Mouse (Mus musculus) neural tube, postnatal 0 days (tissue): ENCODE data around the gene Maats1. TPM values are rescaled to one million over a fixed set of nuclear protein-coding genes. Genes with fewer than 3 reads are reported as not detected.

Experiments used
- polyA plus RNA-seq: library from polyadenylated mRNA; unstranded; fragments of >200 nt; fragmentation: Nextera tagmentation; extraction: Ambion mirVana; gene quantifications from 2 replicates; pipeline ENCODE4 v1.2.1, GENCODE M21; 2015

Maats1 gene
- 0.86 and 0.92 TPM in 2 replicates for polyA plus RNA-seq

DNA sequence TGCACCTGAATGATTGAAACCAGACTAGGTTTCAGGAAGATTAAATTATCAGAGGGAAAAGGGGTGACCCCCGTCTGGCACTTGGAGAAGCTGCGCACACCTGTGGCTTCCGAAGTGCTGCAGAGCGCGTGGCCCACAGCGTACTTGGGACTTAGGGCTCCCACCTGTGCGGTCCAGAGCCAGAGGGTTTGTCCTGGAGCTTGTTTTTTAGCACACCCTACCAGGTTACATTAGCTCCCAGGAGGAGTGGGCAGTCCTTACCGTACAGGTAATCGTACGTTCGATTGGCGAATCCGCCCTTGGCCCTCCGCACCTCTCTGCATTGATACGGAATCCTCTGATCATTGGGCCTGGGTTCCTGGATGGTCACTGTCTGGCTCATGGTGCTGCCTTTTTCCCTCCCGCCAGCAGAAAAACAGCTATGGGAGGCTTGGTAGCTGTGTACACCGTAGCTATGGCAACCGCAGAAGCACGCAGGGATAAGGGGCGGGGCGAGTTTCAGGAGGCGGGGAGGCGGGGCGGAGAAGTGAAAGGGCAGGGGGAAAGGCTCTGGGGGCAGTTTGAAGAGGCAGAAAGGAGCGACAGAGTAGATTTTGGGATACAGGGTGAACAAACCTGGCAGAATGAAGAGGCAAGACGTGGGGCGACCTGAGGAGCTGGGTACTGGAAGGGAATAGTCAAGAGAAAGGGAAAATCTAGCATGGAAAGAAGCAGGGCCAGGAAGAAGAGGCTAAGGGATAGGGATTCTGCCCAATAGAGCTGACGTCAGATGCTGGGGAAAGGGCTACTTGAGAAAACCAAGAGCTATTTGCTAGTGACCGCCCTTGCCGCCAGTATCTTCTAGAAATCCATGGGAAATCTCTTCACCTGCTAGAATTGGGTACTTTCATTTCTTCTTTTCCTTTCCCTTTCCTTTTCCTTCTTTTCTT is at the start of gene Maats1:
Maats1 (minus strand) TSS at position 748 of the 929 bp plus-strand sequence.

GRCm38 (mm10) chr16:38361933-38362332 is 20.0 kb upstream of the Maats1 start, which contains the start of gene Popdc2:
Gene Popdc2 (plus strand): TSS chr16:38362209.

DNA sequence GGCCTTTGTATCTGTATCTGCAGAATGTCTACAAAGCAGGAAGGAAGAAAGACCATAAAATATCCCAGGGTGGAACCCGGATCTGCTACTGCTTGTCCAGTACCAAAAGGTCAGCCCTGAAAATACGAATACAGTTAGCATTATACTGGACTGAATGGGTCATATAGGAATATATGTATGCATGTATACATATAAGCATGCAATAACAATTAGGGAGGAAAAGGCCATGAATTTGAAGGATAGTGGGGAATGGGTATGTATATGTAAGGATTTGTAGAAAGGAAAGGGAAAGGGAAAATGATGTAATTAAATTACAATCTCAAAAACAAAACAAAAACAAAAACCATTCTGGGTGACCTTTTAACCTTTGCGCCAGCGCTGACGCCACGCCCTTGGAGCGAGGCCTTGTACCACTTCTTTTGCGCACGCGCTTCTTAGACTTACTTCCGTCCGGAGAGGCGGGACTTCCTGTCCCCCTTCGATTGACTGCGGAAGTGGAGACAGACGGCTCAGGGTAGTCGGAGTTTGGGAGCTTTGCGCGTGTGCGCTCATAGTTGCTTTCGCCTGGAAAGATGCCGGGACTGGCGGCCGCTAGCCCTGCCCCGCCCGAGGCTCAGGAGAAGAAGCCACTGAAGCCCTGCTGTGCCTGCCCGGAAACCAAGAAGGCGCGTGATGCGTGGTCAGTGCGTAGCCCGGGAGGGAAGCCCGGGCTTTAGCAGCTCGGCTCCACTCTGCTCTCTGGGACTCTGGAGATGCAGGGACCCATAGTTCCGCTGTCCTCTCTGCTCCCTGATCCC is 4.8 kb upstream of the Maats1 start, which contains the start of the genes Cox17 and Gm21987:
Cox17 (plus strand) TSS at position 463 of the 797 bp plus-strand sequence.
Gm21987 (plus strand) TSS at position 512 of the 797 bp plus-strand sequence.

DNA sequence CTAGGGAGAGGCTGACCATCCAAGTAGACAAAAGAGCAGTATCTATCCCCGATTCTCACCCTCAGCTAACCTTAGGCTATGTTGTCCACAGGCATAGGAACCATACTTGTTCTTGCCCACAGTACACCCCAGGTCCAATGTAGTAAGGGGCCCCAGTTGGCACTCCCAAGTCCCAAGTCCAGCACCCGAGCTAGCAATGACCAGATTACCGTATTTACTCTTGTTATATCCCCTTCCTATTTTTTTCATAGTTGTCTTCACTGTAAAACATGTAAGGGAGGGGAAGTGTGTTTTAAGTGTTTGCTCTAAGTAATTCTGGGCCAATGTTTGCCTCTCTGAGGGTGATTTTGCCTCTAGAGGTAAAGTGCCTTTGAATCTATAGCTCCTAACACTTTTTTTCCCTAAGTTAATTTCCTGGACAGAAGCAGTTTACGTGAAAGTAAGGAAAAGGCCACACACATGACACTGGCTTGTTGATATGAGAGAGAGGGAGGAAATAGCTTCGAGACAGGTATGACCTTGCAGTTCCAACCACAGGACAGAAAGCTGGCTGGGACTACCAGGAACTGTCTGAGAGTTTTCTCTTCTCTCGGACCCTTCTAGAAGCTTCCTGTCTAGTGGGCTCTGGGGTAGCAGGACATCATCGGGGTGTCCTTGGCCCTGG is 47.1 kb downstream of the Maats1 start, which contains the start of gene Nr1i2:
Nr1i2 (minus strand) TSS at position 140 of the 664 bp plus-strand sequence.

Other genes with a start within 250 kb of the Maats1 start
- gene Nr1i2, start 47.3 kb downstream of the Maats1 start, polyA plus RNA-seq = not detected in 2 replicates
- gene Cox17, start 4.8 kb upstream of the Maats1 start, polyA plus RNA-seq = 109 and 111 TPM in 2 replicates
- not detected in 2 replicates for gene Gm21987, start 4.9 kb upstream of the Maats1 start, polyA plus RNA-seq
- 0.11 and 0.37 TPM in 2 replicates for gene Popdc2, start 20.1 kb upstream of the Maats1 start, polyA plus RNA-seq
- gene Pla1a, start 91.0 kb upstream of the Maats1 start, polyA plus RNA-seq = 2.2 and 2.7 TPM in 2 replicates
- 133 TPM in 2 replicates for gene Adprh, start 110.6 kb upstream of the Maats1 start, polyA plus RNA-seq
- 0.17 and 0.28 TPM in 2 replicates for gene Cd80, start 113.4 kb upstream of the Maats1 start, polyA plus RNA-seq
- 29.1 and 29.2 TPM in 2 replicates for gene Timmdc1, start 180.5 kb upstream of the Maats1 start, polyA plus RNA-seq
- gene Poglut1, start 208.1 kb upstream of the Maats1 start, polyA plus RNA-seq = 40.0 and 41.3 TPM in 2 replicates
- gene Tmem39a, start 216.6 kb upstream of the Maats1 start, polyA plus RNA-seq = 19.9 and 22.3 TPM in 2 replicates